Mouse (Mus musculus) neural tube, embryonic 14.5 days (tissue): Measurements from ENCODE around the gene Gm20388. TPM values are rescaled to one million over a fixed set of nuclear protein-coding genes. Genes with fewer than 3 reads are reported as not detected.

Source experiments
- ATAC-seq: fragments of 200-750 bp; cut with Nextera tagmentation; 2 replicates; pipeline ENCODE4 v1.8.0; 2017; ENCODE audit warnings: low read depth, mild to moderate bottlenecking, moderate TSS enrichment, moderate library complexity
- H3K27ac ChIP-seq: fragments of 300-500 bp; sonication (generic); 2 replicates; pipeline ENCODE4 v1.5.1; 2014; ENCODE audit warnings: low read depth, mild to moderate bottlenecking, control low read depth, low read length, moderate library complexity, mixed read lengths
- H3K27me3 ChIP-seq: fragments of 300-500 bp; sonication (generic); 2 replicates; pipeline ENCODE4 v1.6.1; 2014; ENCODE audit warnings: low read length; ENCODE audit not compliant: control insufficient read depth, insufficient read depth
- H3K36me3 ChIP-seq: fragments of 300-500 bp; sonication (generic); 2 replicates; pipeline ENCODE4 v1.6.1; 2014; ENCODE audit warnings: low read length, mixed read lengths; ENCODE audit not compliant: control insufficient read depth, insufficient read depth
- H3K4me1 ChIP-seq: fragments of 300-500 bp; sonication (generic); 2 replicates; pipeline ENCODE4 v1.6.1; 2014; ENCODE audit warnings: low read length; ENCODE audit not compliant: control insufficient read depth, insufficient read depth
- H3K4me2 ChIP-seq: fragments of 300-500 bp; sonication (generic); 2 replicates; pipeline ENCODE4 v1.6.1; 2014; ENCODE audit warnings: mild to moderate bottlenecking, low read depth, low read length, control low read depth
- H3K4me3 ChIP-seq: fragments of 300-500 bp; sonication (generic); 2 replicates; pipeline ENCODE4 v1.5.1; 2014; ENCODE audit warnings: low read depth, low read length, control low read depth, mixed read lengths
- H3K9ac ChIP-seq: fragments of 300-500 bp; sonication (generic); replicated peaks from 2 replicates; pipeline ENCODE4 v1.6.1; 2014; ENCODE audit warnings: low read depth, mild to moderate bottlenecking, control low read depth, low read length, mixed read lengths
- H3K9me3 ChIP-seq: fragments of 300-500 bp; sonication (generic); 2 replicates; pipeline ENCODE4 v1.6.1; 2016; ENCODE audit warnings: low read length; ENCODE audit not compliant: control insufficient read depth
- WGBS: fragments of 180-500 bp; shearing (Covaris S2); extraction: QIAGEN DNeasy Blood & Tissue Kit; methylation state at CpG from one replicate; pipeline ENCODE4 v1.1.7; 2014; 5-methylcytosine and 5-hydroxymethylcytosine counted together
- polyA plus RNA-seq: library from polyadenylated mRNA; unstranded; fragments of >200 nt; fragmentation: Nextera tagmentation; extraction: Ambion mirVana; gene quantifications from 2 replicates; pipeline ENCODE4 v1.2.1, GENCODE M21; 2014

The Gm20388 gene
- polyA plus RNA-seq, 1 experiment from 2014 or later: 10.3 TPM

DNA sequence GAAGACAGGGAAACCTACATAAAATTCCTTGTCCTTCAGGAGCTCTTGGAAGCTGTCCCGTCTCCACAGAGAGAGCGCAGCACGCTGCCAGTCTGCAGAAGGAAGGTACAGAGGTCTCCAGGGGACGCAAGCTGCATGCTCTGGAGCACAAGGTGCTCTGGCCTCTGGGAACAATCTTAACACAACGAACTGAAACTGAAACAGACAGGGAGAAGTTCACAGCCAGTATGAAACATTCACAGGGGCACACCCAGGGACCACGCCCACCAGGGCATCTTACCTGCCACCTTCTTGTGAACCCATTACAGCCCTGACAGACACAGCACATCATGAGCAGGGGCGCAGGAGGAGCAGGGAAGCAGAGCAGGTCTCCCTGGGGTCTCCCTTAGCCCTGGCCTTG lies 3373.3 kb downstream of the Gm20388 start:
- WGBS: 91% methylated on average over 7 of the region's 7 CpGs

GRCm38 (mm10) chr8:123284493-123284892 lies 3373.9 kb downstream of the Gm20388 start:
- Histone ChIP-seq H3K4me3 (no peak overlapping the region), H3K27me3 (no peaks in the 10 kb centered on the region), H3K9ac (no peak overlapping the region), H3K9me3 (no peaks in the 10 kb centered on the region), H3K4me2 (no peak overlapping the region), H3K36me3 (no peaks in the 10 kb centered on the region), H3K27ac (no peak overlapping the region), H3K4me1 (no peaks in the 10 kb centered on the region)
- 93% methylated on average over 5 of the region's 5 CpGs for WGBS
- ATAC-seq: no peak

More for the DNA sequence above, 3373.3 kb downstream of the Gm20388 start:
- ATAC-seq: no peak
- H3K9ac ChIP-seq: no peak overlapping the region
- H3K9me3 ChIP-seq: no peaks in the 10 kb centered on the region
- no peaks in the 10 kb centered on the region for H3K36me3 ChIP-seq
- H3K4me2 ChIP-seq: no peak overlapping the region
- H3K27ac ChIP-seq: no peak overlapping the region
- no peak overlapping the region for H3K4me3 ChIP-seq
- no peaks in the 10 kb centered on the region for H3K4me1 ChIP-seq
- H3K27me3 ChIP-seq: no peaks in the 10 kb centered on the region

DNA sequence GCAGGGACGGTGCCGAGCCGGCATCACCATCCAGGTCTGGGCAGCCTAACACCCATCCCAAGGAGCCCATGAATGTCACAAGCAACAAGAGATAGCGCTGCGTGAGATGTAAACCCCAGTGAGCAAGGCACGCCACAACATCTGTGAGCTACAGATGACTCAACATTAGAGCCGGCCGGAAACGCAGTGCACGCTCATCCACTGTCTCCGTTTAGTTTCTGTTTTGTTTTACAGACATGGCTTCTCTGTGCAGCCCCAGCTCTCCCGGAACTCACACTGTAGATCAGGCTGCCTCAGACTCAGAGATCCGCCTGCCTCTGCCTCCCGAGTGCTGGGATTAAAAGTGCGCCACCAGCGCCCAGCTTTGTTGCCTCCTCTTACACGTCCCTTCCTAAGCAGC lies 3376.7 kb downstream of the Gm20388 start:
- Histone ChIP-seq H3K4me2 (no peak overlapping the region), H3K9ac (no peak overlapping the region), H3K36me3 (no peaks in the 10 kb centered on the region), H3K27me3 (no peaks in the 10 kb centered on the region), H3K27ac (no peak overlapping the region), H3K9me3 (no peaks in the 10 kb centered on the region), H3K4me1 (no peaks in the 10 kb centered on the region), H3K4me3 (no peak overlapping the region)
- ATAC-seq: no peak
- WGBS: 97% methylated on average over 17 of the region's 17 CpGs

DNA sequence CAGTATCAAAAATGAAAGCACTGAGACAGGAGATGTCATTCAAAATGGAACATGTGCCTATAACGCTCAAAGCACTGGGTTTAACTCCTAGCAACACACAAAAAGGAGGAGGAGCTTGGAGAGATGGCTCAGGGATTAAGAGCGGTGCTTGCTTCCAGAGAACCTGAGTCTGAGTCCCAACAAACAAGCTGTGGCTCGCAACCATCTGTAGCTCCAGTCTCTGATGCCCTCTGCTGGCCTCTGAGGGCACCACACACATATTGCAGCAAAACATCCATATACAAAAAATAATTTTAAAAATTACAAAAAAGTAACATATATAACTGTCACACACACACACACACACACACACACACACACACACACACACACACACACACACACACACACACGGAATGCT lies 3379.5 kb downstream of the Gm20388 start:
- no peak for ATAC-seq
- 74% methylated on average over 4 of the region's 4 CpGs for WGBS
- no peaks in the 10 kb centered on the region for H3K4me1 ChIP-seq
- no peaks in the 10 kb centered on the region for H3K36me3 ChIP-seq
- no peaks in the 10 kb centered on the region for H3K9me3 ChIP-seq
- no peaks in the 10 kb centered on the region for H3K27me3 ChIP-seq
- H3K4me3 ChIP-seq: no peak overlapping the region
- H3K27ac ChIP-seq: no peak overlapping the region
- no peak overlapping the region for H3K4me2 ChIP-seq
- no peak overlapping the region for H3K9ac ChIP-seq

GRCm38 (mm10) chr8:123290679-123291078 lies 3380.0 kb downstream of the Gm20388 start:
- no peak for ATAC-seq
- H3K27me3 ChIP-seq: no peaks in the 10 kb centered on the region
- H3K36me3 ChIP-seq: no peaks in the 10 kb centered on the region
- H3K4me2 ChIP-seq: no peak overlapping the region
- no peak overlapping the region for H3K4me3 ChIP-seq
- H3K27ac ChIP-seq: no peak overlapping the region
- no peak overlapping the region for H3K9ac ChIP-seq
- 95% methylated on average over 8 of the region's 8 CpGs for WGBS
- no peaks in the 10 kb centered on the region for H3K4me1 ChIP-seq
- no peaks in the 10 kb centered on the region for H3K9me3 ChIP-seq

GRCm38 (mm10) chr8:123291716-123292115 lies 3381.1 kb downstream of the Gm20388 start:
- WGBS: 94% methylated on average over 8 of the region's 8 CpGs

DNA sequence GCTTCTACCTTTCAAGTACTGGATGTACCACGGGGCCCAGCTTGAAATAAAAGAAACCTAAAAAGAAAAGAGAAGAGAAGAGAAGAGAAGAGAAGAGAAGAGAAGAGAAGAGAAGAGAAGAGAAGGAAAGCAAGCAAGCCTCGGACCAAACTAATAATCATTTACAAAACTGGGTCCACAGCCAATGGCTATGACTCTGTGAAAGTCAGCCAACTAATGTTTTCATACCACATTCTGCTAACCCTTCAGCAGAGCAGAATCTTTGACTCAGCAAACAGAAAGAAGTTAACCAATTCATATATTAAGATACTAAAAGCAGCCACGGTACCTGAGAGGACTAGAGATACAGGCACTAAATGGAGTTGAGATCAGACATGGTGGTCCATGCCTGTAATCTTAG lies 3381.6 kb downstream of the Gm20388 start:
- WGBS: 92% methylated on average over 3 of the region's 3 CpGs

More at GRCm38 (mm10) chr8:123291716-123292115, 3381.1 kb downstream of the Gm20388 start:
- Histone ChIP-seq H3K27me3 (no peaks in the 10 kb centered on the region), H3K4me2 (no peak overlapping the region), H3K9ac (no peak overlapping the region), H3K4me1 (no peaks in the 10 kb centered on the region), H3K27ac (no peak overlapping the region), H3K4me3 (no peak overlapping the region), H3K9me3 (no peaks in the 10 kb centered on the region), H3K36me3 (no peaks in the 10 kb centered on the region)
- no peak for ATAC-seq

GRCm38 (mm10) chr8:123292785-123293184 lies 3382.1 kb downstream of the Gm20388 start:
- H3K9ac ChIP-seq: no peak overlapping the region
- H3K4me1 ChIP-seq: no peaks in the 10 kb centered on the region
- no peaks in the 10 kb centered on the region for H3K9me3 ChIP-seq
- no peak overlapping the region for H3K27ac ChIP-seq
- H3K27me3 ChIP-seq: no peaks in the 10 kb centered on the region
- 88% methylated on average over 2 of the region's 2 CpGs for WGBS
- H3K36me3 ChIP-seq: no peaks in the 10 kb centered on the region
- no peak for ATAC-seq
- no peak overlapping the region for H3K4me3 ChIP-seq
- H3K4me2 ChIP-seq: no peak overlapping the region

More for the DNA sequence above, 3381.6 kb downstream of the Gm20388 start:
- Histone ChIP-seq H3K27me3 (no peaks in the 10 kb centered on the region), H3K4me1 (no peaks in the 10 kb centered on the region), H3K9me3 (no peaks in the 10 kb centered on the region), H3K27ac (no peak overlapping the region), H3K4me2 (no peak overlapping the region), H3K36me3 (no peaks in the 10 kb centered on the region), H3K9ac (no peak overlapping the region), H3K4me3 (no peak overlapping the region)
- no peak for ATAC-seq

GRCm38 (mm10) chr8:123298301-123298700 lies 3387.7 kb downstream of the Gm20388 start:
- H3K4me3 ChIP-seq: no peak overlapping the region
- no peak overlapping the region for H3K9ac ChIP-seq
- no peak overlapping the region for H3K27ac ChIP-seq
- H3K36me3 ChIP-seq: no peaks in the 10 kb centered on the region
- H3K27me3 ChIP-seq: no peaks in the 10 kb centered on the region
- no peaks in the 10 kb centered on the region for H3K4me1 ChIP-seq
- H3K4me2 ChIP-seq: no peak overlapping the region
- no peak for ATAC-seq
- H3K9me3 ChIP-seq: no peaks in the 10 kb centered on the region
- 92% methylated on average over 11 of the region's 11 CpGs for WGBS
